10 mouse cellular contexts compared by ENCODE assay signal in the genomic region with DNA sequence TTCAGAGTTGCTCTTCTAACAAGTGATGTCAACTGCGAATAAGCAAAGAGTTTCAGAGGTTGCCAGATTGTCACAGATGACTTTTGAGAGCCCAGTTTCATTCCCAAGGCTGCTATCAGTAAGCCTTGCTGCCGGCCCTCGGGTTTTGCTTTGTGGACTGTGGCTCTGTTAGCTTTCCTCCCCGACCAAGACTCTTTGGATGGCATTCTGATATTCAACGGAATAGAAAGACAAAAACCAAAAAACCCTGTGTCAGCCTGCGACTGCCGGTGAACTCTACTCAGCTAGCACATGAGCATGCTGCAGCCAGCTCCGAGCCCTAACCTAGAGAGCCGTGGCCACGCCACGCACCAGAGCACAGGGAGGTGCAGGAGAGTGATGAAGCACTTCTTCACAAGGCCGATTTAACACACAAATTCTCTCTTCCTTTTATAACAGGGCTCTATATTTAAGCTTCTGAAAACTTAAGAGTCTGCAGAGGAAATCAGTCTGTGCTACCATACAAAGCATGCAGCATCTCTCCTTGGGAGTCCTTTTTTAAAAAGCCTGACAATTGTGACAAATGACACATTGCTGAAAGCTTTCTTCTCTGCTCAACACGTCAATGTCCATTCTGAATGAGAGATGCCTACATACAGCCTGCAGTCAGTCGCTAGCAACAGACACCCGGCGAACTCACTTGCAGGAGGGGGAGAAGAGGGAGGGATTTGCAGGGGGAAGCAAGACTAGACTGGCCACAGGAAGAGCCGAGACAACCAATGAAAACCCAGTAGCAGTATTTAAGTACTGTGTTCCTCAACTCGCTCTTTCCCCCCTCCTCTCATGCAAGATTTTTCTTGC.
DNase-seq lines count a peak whose midpoint lies in the region; ATAC-seq lines count a peak whose summit lies in the region.
"Had no signal": no experiment of that assay in that cellular context is flagged by ENCODE, and none has a peak within 500 bp of the region (broad histone marks: within the 10 kb centered on the region; RNA-seq: fewer than 3 reads in every experiment).

No protein-coding gene starts in this region.

- no peaks in the 10 kb centered on the region for H3K9me3 ChIP-seq in forebrain, embryonic 12.5 days
- H3K9me3 ChIP-seq in hindbrain, embryonic 11.5 days (ENCODE audit: control insufficient read depth, low read length): no peaks in the 10 kb centered on the region
- H3K9me3 ChIP-seq: G1E had no signal

- H3K27me3 ChIP-seq in forebrain, embryonic 12.5 days: no peaks in the 10 kb centered on the region
- H3K27me3 ChIP-seq in hindbrain, embryonic 11.5 days (ENCODE audit: control insufficient read depth, insufficient read depth, low read length): no peaks in the 10 kb centered on the region

- peak overlapping the region; percentile 31 for H3K4me2 ChIP-seq in forebrain, embryonic 12.5 days
- peak overlapping the region; percentile 39 for H3K4me2 ChIP-seq in hindbrain, embryonic 11.5 days (replicated peaks; ENCODE audit: low read depth, low read length)

- 0 out of 2 replicates have a peak overlapping the region, but pooled peaks have one; percentile 61 for H3K27ac ChIP-seq in forebrain, embryonic 12.5 days
- H3K27ac ChIP-seq in hindbrain, embryonic 11.5 days (ENCODE audit: low read depth, low read length): peak overlapping the region; percentile 19; the same call in 1 of the 2 replicates
- H3K27ac ChIP-seq: liver, embryonic 14.5 days had no signal

- WGBS in forebrain, embryonic 12.5 days: 40% methylated on average over 18 of the region's 18 CpGs
- 28% methylated on average over 18 of the region's 18 CpGs for WGBS in hindbrain, embryonic 11.5 days

- H3K4me3 ChIP-seq in forebrain, embryonic 12.5 days (replicated peaks): no peak overlapping the region
- peak overlapping the region; percentile 4; the same call in 1 of the 2 replicates for H3K4me3 ChIP-seq in hindbrain, embryonic 11.5 days (ENCODE audit: low read depth, low read length)

- H3K9ac ChIP-seq in forebrain, embryonic 12.5 days: no peak overlapping the region
- H3K9ac ChIP-seq in hindbrain, embryonic 11.5 days (ENCODE audit: low read depth, low read length): peak overlapping the region; percentile 7; the same call in 1 of the 2 replicates
- H3K9ac ChIP-seq: liver, embryonic 14.5 days had no signal

- ATAC-seq in forebrain, embryonic 12.5 days (ENCODE audit: low FRiP score): peak; percentile 78; the same call in 1 of the 2 replicates
- ATAC-seq in hindbrain, embryonic 11.5 days (ENCODE audit: low FRiP score): peak; percentile 93

- DNase-seq in spleen, postnatal 36 days (ENCODE audit: low spot score in 2 of 2): peak; percentile 2 to 4
- no peak for DNase-seq in spleen, postnatal 4 days (ENCODE audit: low spot score in 2 of 2)
- peak; percentile 63 for DNase-seq in hindbrain, embryonic 11.5 days (ENCODE audit: low spot score)
- DNase-seq in layer of hippocampus, postnatal 36 days: peak; percentile 77 to 78
- DNase-seq in lung, postnatal 36 days: peak; percentile 34
- peak; percentile 84 to 92 for DNase-seq in right cerebral cortex, postnatal 10 days (ENCODE audit: low spot score in 2 of 2)
- no peak for DNase-seq in urinary bladder, adult 18-20 months (ENCODE audit: low spot score in 2 of 2)

- peaks cover 44% of the 10 kb centered on the region for H3K4me1 ChIP-seq in forebrain, embryonic 12.5 days
- H3K4me1 ChIP-seq in hindbrain, embryonic 11.5 days (replicated peaks; ENCODE audit: control insufficient read depth, insufficient read depth, low read length): peaks cover 3% of the 10 kb centered on the region; the same call in 1 of the 2 replicates

- no peaks in the 10 kb centered on the region for H3K36me3 ChIP-seq in forebrain, embryonic 12.5 days (replicated peaks)
- no peaks in the 10 kb centered on the region for H3K36me3 ChIP-seq in hindbrain, embryonic 11.5 days (ENCODE audit: control insufficient read depth, insufficient read depth, low read length)
- H3K36me3 ChIP-seq: G1E had no signal

Comparison
In these comparisons a context has a peak if more than half of its experiments do, and no peak if none do; other contexts are left out.
1. DNase-seq: peak in spleen, postnatal 36 days (2 of 2), hindbrain, embryonic 11.5 days (single experiment), layer of hippocampus, postnatal 36 days (2 of 2), lung, postnatal 36 days (single experiment) and right cerebral cortex, postnatal 10 days (2 of 2); none in spleen, postnatal 4 days (0 of 2) and urinary bladder, adult 18-20 months (0 of 2).